Mouse (Mus musculus): ENCODE measurements at regions not wholly inside any gene's neighbourhood (a gene's known extent, or its start where the extent isn't known, plus 50 kb on each side); places are given as distances from the start of the nearest gene placed in this dataset.

DNA sequence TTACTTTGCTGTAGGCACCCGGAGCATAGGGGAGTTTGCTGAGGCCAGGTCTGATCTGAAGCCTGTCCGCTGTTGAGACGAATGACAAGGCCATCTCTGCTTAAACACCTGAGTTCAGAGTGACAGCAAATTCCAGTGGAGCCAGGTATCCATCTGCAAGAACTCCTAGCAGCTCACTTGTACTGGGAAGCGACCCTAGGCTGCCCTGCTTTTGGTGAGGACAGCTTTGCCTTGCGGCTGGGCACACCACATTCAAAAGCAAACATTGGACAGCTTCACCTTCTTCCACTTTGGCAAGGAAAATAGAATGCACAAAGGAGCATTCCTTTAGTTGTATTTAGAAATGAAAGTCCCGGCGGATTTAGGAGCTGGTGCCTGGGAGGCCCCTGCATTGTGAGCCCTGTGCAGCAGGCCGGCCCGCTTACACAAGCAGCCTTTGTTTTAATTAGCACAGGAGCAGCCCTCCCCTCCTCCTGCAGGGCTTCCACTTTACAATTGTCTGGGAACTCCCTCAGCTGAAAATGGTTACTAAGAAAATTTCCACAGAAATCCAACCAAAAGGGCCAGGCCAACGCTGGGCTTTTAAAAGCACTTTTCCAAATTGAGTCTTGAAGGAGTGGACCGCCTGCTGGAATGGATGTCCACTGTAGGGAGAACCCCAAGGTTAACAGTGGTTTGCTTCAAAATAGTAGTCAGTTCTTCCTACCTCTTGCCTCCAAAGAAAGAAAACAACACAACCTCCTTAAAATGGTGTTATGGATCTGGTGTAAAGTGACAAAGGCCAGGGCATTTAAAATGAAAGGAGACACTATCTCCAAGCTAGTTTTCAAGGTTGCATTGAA lies 321.6 kb upstream of the Mpdz start:
- peak; percentile 18 for DNase-seq
- no peak for TF ChIP-seq CTCF (IDR thresholded peaks at IDR 0.05; ENCODE audit: low read depth)
- H3K27ac ChIP-seq (ENCODE audit: low read depth, low read length): 0 out of 2 replicates have a peak overlapping the region, but pooled peaks have one; percentile 47
- WGBS: 12% methylated on average over 11 of the region's 11 CpGs
- 0 out of 2 replicates have a peak overlapping the region, but pooled peaks have one; percentile 23 for H3K4me2 ChIP-seq (ENCODE audit: low read depth)
- ATAC-seq: peak; percentile 78
- H3K9ac ChIP-seq: no peak overlapping the region
- H3K4me3 ChIP-seq (ENCODE audit: low read depth, low read length): no peak overlapping the region
- H3K27me3 ChIP-seq (ENCODE audit: insufficient read depth, low read length): no peaks in the 10 kb centered on the region
- H3K9me3 ChIP-seq (ENCODE audit: low read length): no peaks in the 10 kb centered on the region
- H3K4me1 ChIP-seq (ENCODE audit: insufficient read depth): no peaks in the 10 kb centered on the region; the same call in 1 of the 2 replicates
- H3K36me3 ChIP-seq (ENCODE audit: insufficient read depth): no peaks in the 10 kb centered on the region

DNA sequence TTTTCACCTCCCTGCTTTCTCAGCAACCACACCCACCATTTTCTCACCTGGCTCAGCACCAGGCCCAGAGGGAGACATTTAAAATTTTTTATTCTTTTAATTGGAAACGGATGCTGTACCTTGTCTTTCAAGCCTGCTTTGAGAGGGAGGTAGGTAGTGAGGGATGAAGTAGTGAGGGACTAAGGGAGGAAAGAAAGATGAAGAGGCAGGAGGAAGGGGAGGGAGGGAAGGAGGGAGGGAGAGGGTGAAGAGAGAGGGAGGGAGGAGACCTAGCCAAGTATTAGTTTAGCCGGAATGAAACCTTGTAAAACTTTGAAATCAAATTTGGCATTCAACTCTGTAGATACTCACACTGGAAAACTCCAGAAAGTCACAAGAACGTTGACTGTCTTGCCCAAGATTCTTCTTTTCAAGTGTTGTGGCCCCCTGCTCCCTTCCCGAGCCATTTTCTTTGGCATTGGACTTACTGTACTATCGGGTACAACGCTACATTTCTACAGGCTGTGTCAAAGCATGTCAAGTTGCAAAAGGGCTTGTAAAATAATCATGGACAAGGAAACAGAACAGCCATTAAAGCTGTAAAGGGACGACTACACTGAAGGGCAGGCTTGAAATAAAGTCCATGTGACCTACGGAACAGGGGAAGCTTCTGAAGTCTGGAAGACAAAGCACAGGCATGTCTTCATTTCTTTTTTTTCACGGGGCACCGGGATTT lies 320.9 kb upstream of the Mpdz start:
- H3K4me2 ChIP-seq (ENCODE audit: low read depth): 0 out of 2 replicates have a peak overlapping the region, but pooled peaks have one; percentile 23
- no peak for TF ChIP-seq CTCF (IDR thresholded peaks at IDR 0.05; ENCODE audit: low read depth)
- no peak overlapping the region for H3K4me3 ChIP-seq (ENCODE audit: low read depth, low read length)
- H3K27ac ChIP-seq (ENCODE audit: low read depth, low read length): no peak overlapping the region
- no peaks in the 10 kb centered on the region for H3K27me3 ChIP-seq (ENCODE audit: insufficient read depth, low read length)
- 14% methylated on average over 10 of the region's 10 CpGs for WGBS
- H3K36me3 ChIP-seq (ENCODE audit: insufficient read depth): no peaks in the 10 kb centered on the region
- H3K9me3 ChIP-seq (ENCODE audit: low read length): no peaks in the 10 kb centered on the region
- H3K9ac ChIP-seq: no peak overlapping the region
- peak; percentile 18 for DNase-seq
- ATAC-seq: no peak
- H3K4me1 ChIP-seq (ENCODE audit: insufficient read depth): no peaks in the 10 kb centered on the region; the same call in 1 of the 2 replicates

GRCm38 (mm10) chr4:81762592-81763229 lies 320.1 kb upstream of the Mpdz start:
- Histone ChIP-seq H3K27ac (ENCODE audit: low read depth, low read length) (no peak overlapping the region), H3K9me3 (ENCODE audit: low read length) (no peaks in the 10 kb centered on the region), H3K36me3 (ENCODE audit: insufficient read depth) (no peaks in the 10 kb centered on the region), H3K27me3 (ENCODE audit: insufficient read depth, low read length) (no peaks in the 10 kb centered on the region), H3K4me3 (ENCODE audit: low read depth, low read length) (no peak overlapping the region), H3K4me2 (ENCODE audit: low read depth) (peak overlapping the region; percentile 3; the same call in 1 of the 2 replicates), H3K4me1 (ENCODE audit: insufficient read depth) (no peaks in the 10 kb centered on the region; the same call in 1 of the 2 replicates), H3K9ac (no peak overlapping the region)
- DNase-seq (peak; percentile 27), ATAC-seq (no peak)
- no peak for TF ChIP-seq CTCF (IDR thresholded peaks at IDR 0.05; ENCODE audit: low read depth)
- WGBS: 14% methylated on average over 11 of the region's 11 CpGs

GRCm38 (mm10) chr4:81757905-81758304 lies 315.3 kb upstream of the Mpdz start:
- 17% methylated on average over 1 of the region's 1 CpGs for WGBS
- Histone ChIP-seq H3K9me3 (ENCODE audit: low read length) (no peaks in the 10 kb centered on the region), H3K27me3 (ENCODE audit: insufficient read depth, low read length) (no peaks in the 10 kb centered on the region), H3K4me2 (ENCODE audit: low read depth) (no peak overlapping the region), H3K9ac (no peak overlapping the region), H3K36me3 (ENCODE audit: insufficient read depth) (no peaks in the 10 kb centered on the region), H3K4me1 (ENCODE audit: insufficient read depth) (no peaks in the 10 kb centered on the region), H3K27ac (ENCODE audit: low read depth, low read length) (no peak overlapping the region), H3K4me3 (ENCODE audit: low read depth, low read length) (no peak overlapping the region)
- no peak for DNase-seq
- no peak for TF ChIP-seq CTCF (IDR thresholded peaks at IDR 0.05; ENCODE audit: low read depth)
- no peak for ATAC-seq

GRCm38 (mm10) chr4:81744629-81745509 lies 302.3 kb upstream of the Mpdz start:
- DNase-seq (peak; percentile 53), ATAC-seq (peak; percentile 78)
- H3K4me1 ChIP-seq (ENCODE audit: insufficient read depth): peaks cover 5% of the 10 kb centered on the region
- H3K36me3 ChIP-seq (ENCODE audit: insufficient read depth): no peaks in the 10 kb centered on the region
- no peak for TF ChIP-seq CTCF (IDR thresholded peaks at IDR 0.05; ENCODE audit: low read depth)
- WGBS: 24% methylated on average over 18 of the region's 18 CpGs
- no peaks in the 10 kb centered on the region for H3K9me3 ChIP-seq (ENCODE audit: low read length)
- H3K27me3 ChIP-seq (ENCODE audit: insufficient read depth, low read length): no peaks in the 10 kb centered on the region
- peak overlapping the region; percentile 42 for H3K27ac ChIP-seq (ENCODE audit: low read depth, low read length)
- H3K4me3 ChIP-seq (ENCODE audit: low read depth, low read length): no peak overlapping the region
- peak overlapping the region; percentile 13 for H3K4me2 ChIP-seq (ENCODE audit: low read depth)
- no peak overlapping the region for H3K9ac ChIP-seq

GRCm38 (mm10) chr4:81743978-81744628 lies 301.5 kb upstream of the Mpdz start:
- H3K27ac ChIP-seq (ENCODE audit: low read depth, low read length): peak overlapping the region; percentile 42
- no peak for TF ChIP-seq CTCF (IDR thresholded peaks at IDR 0.05; ENCODE audit: low read depth)
- H3K27me3 ChIP-seq (ENCODE audit: insufficient read depth, low read length): no peaks in the 10 kb centered on the region
- H3K4me1 ChIP-seq (ENCODE audit: insufficient read depth): peaks cover 5% of the 10 kb centered on the region
- H3K4me3 ChIP-seq (ENCODE audit: low read depth, low read length): no peak overlapping the region
- H3K36me3 ChIP-seq (ENCODE audit: insufficient read depth): no peaks in the 10 kb centered on the region
- WGBS: 13% methylated on average over 8 of the region's 8 CpGs
- peak overlapping the region; percentile 23 for H3K4me2 ChIP-seq (ENCODE audit: low read depth)
- peak; percentile 58 for DNase-seq
- H3K9me3 ChIP-seq (ENCODE audit: low read length): no peaks in the 10 kb centered on the region
- ATAC-seq: peak; percentile 91
- H3K9ac ChIP-seq: peak overlapping the region; percentile 29; the same call in 1 of the 2 replicates
